Mouse (Mus musculus) erythroblast, embryonic 14.5 days (primary cell): ENCODE data around the gene Stk11.

ENCODE experiments used
- GATA1 ChIP-seq: IDR thresholded peaks from 2 replicates; pipeline ENCODE4 v1.6.1; 2012; ENCODE audit warnings: low read length, inconsistent platforms, mixed read lengths
- TAL1 ChIP-seq: IDR thresholded peaks from 3 replicates; pipeline ENCODE4 v1.6.1; 2012; ENCODE audit warnings: low read length, inconsistent platforms, mixed read lengths

- TF ChIP-seq TAL1 = no peak
- TF ChIP-seq GATA1 = no peak
Measured at GRCm38 (mm10) chr10:80169651-80170050, 54.0 kb downstream of the Stk11 start.
